Mouse (Mus musculus) forebrain, embryonic 13.5 days (tissue): Measurements from ENCODE around the gene Trim71. TPM values are rescaled to one million over a fixed set of nuclear protein-coding genes. Genes with fewer than 3 reads are reported as not detected.
A peak's percentile ranks its signal among the peaks of the same experiment; 100 is the strongest.
"Not testable (repeated sequence)": the region's sequence is repeated elsewhere in the genome, so short reads cannot be mapped to it uniquely, and the experiment has no call there.

ENCODE experiments used
- ATAC-seq: fragments of 200-750 bp; cut with Nextera tagmentation; 2 replicates; pipeline ENCODE4 v1.8.0; 2017
- H3K27ac ChIP-seq: fragments of 300-500 bp; sonication (generic); 2 replicates; pipeline ENCODE4 v1.5.1; 2015; ENCODE audit warnings: inconsistent platforms, mild to moderate bottlenecking, moderate library complexity
- H3K27me3 ChIP-seq: fragments of 300-500 bp; sonication (generic); 2 replicates; pipeline ENCODE4 v1.6.1; 2015; ENCODE audit warnings: mild to moderate bottlenecking, inconsistent platforms
- H3K36me3 ChIP-seq: fragments of 300-500 bp; sonication (generic); 2 replicates; pipeline ENCODE4 v1.6.1; 2015; ENCODE audit warnings: mild to moderate bottlenecking, inconsistent platforms; ENCODE audit not compliant: poor library complexity, severe bottlenecking
- H3K4me1 ChIP-seq: fragments of 300-500 bp; sonication (generic); 2 replicates; pipeline ENCODE4 v1.6.1; 2015; ENCODE audit warnings: inconsistent platforms
- H3K4me2 ChIP-seq: fragments of 300-500 bp; sonication (generic); 2 replicates; pipeline ENCODE4 v1.6.1; 2015; ENCODE audit warnings: inconsistent platforms, mild to moderate bottlenecking, moderate library complexity
- H3K4me3 ChIP-seq: fragments of 300-500 bp; sonication (generic); 2 replicates; pipeline ENCODE4 v1.5.1; 2015; ENCODE audit warnings: mild to moderate bottlenecking, inconsistent platforms
- H3K9ac ChIP-seq: fragments of 300-500 bp; sonication (generic); 2 replicates; pipeline ENCODE4 v1.6.1; 2015; ENCODE audit warnings: mild to moderate bottlenecking, inconsistent platforms
- H3K9me3 ChIP-seq: fragments of 300-500 bp; sonication (generic); replicated peaks from 2 replicates; pipeline ENCODE4 v1.6.1; 2016; ENCODE audit warnings: inconsistent platforms
- WGBS: fragments of 180-500 bp; shearing (Covaris S2); methylation state at CpG from one replicate; pipeline ENCODE4 v1.1.7; 2015; 5-methylcytosine and 5-hydroxymethylcytosine counted together
- polyA plus RNA-seq: library from polyadenylated mRNA; unstranded; fragments of >200 nt; fragmentation: Nextera tagmentation; extraction: Ambion mirVana; gene quantifications from 2 replicates; pipeline ENCODE4 v1.2.1, GENCODE M21; 2015

Gene Trim71
- polyA plus RNA-seq, 1 experiment from 2014 or later: 0.14 TPM

DNA sequence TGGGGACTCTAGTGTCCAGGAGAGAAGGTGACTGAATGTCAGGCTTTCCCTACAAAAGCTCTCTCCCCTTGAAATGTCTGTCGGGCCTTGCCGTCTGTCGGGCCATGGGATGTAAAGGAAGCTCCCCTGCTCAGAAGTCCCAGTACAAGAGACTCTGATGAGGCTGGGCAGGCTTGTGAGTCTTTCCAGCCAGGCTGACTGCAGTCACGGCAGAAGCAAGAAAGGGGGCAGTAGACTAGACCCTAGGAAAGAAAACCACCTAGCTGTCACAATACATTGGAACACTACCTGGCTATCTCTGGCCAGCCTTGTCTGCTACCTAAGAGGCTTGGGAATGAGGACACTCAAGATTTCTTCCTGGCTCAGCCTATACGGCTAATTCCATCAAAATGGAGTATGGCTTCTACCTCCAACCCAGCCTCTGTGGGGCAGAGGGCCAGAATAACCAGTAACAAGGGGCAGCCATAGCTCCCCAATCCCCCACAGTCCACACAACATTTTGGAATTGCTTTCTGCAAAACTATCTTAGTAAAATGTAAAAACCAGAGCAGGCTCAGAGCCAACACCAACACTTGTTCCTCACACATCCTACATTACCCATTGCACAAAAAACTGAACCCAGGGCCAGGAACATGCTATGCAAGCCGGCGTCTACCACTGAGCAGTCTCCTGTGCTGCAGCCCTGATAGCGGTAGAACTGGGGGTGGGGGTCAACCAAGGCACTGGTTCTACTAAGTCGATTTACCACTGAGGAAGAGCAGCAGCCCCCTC lies 29.2 kb downstream of the Trim71 start:
- H3K4me2 ChIP-seq: no peak overlapping the region
- H3K9ac ChIP-seq: no peak overlapping the region
- WGBS: 82% methylated on average over 9 of the region's 9 CpGs
- no peaks in the 10 kb centered on the region for H3K36me3 ChIP-seq
- no peak for ATAC-seq
- H3K27me3 ChIP-seq: 0 out of 2 replicates have a peak, but pooled peaks cover 3% of the 10 kb centered on the region
- H3K4me3 ChIP-seq: no peak overlapping the region
- H3K27ac ChIP-seq: no peak overlapping the region
- H3K4me1 ChIP-seq: 0 out of 2 replicates have a peak, but pooled peaks cover 6% of the 10 kb centered on the region
- H3K9me3 ChIP-seq: no peaks in the 10 kb centered on the region

GRCm38 (mm10) chr9:114533848-114534247 lies 30.3 kb downstream of the Trim71 start:
- no peaks in the 10 kb centered on the region for H3K36me3 ChIP-seq
- 74% methylated on average over 4 of the region's 4 CpGs for WGBS
- ATAC-seq: no peak
- 0 out of 2 replicates have a peak, but pooled peaks cover 3% of the 10 kb centered on the region for H3K27me3 ChIP-seq
- H3K4me1 ChIP-seq: 0 out of 2 replicates have a peak, but pooled peaks cover 6% of the 10 kb centered on the region
- no peaks in the 10 kb centered on the region for H3K9me3 ChIP-seq
- H3K4me3 ChIP-seq: no peak overlapping the region
- H3K4me2 ChIP-seq: no peak overlapping the region
- no peak overlapping the region for H3K27ac ChIP-seq
- no peak overlapping the region for H3K9ac ChIP-seq

DNA sequence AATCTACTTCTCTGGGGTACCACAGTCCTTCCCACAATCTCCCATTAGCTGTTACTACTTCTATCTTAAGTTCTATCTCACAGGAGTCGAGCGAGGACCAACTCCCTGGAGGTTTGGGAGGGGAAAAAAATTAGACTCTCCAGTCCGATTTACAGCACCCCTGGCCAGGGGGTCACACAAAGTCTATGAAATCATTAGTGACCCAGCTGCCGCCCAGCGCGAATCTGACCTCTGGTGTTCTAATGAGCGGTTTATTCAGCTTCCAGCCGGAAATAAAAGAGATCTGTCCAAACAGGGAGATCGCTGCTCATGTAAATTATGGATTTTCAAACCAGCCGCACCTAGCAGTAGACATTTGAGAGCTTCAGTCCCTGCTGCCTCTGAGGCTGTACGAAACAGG lies 32.9 kb downstream of the Trim71 start:
- no peak overlapping the region for H3K27ac ChIP-seq
- H3K9ac ChIP-seq: no peak overlapping the region
- H3K4me2 ChIP-seq: no peak overlapping the region
- no peak for ATAC-seq
- H3K4me1 ChIP-seq: peaks cover 25% of the 10 kb centered on the region
- 0 out of 2 replicates have a peak, but pooled peaks cover 3% of the 10 kb centered on the region for H3K27me3 ChIP-seq
- 21% methylated on average over 11 of the region's 11 CpGs for WGBS
- no peak overlapping the region for H3K4me3 ChIP-seq
- no peaks in the 10 kb centered on the region for H3K36me3 ChIP-seq
- no peaks in the 10 kb centered on the region for H3K9me3 ChIP-seq

- no peak for ATAC-seq
- H3K36me3 ChIP-seq: no peaks in the 10 kb centered on the region
- H3K9me3 ChIP-seq: no peaks in the 10 kb centered on the region
- H3K4me2 ChIP-seq: no peak overlapping the region
- H3K9ac ChIP-seq: no peak overlapping the region
- 0 out of 2 replicates have a peak, but pooled peaks cover 3% of the 10 kb centered on the region for H3K27me3 ChIP-seq
- 43% methylated on average over 9 of the region's 9 CpGs for WGBS
- H3K4me3 ChIP-seq: no peak overlapping the region
- H3K27ac ChIP-seq: no peak overlapping the region
- H3K4me1 ChIP-seq: peaks cover 33% of the 10 kb centered on the region
These were observed 35.5 kb downstream of the Trim71 start for GRCm38 (mm10) chr9:114528680-114529048.

- ATAC-seq: peak; percentile 56
- Histone ChIP-seq H3K27ac (no peak overlapping the region), H3K27me3 (0 out of 2 replicates have a peak, but pooled peaks cover 3% of the 10 kb centered on the region), H3K4me1 (peaks cover 33% of the 10 kb centered on the region), H3K36me3 (no peaks in the 10 kb centered on the region), H3K9ac (no peak overlapping the region), H3K4me3 (no peak overlapping the region), H3K9me3 (no peaks in the 10 kb centered on the region), H3K4me2 (peak overlapping the region; percentile 30)
- WGBS: 11% methylated on average over 17 of the region's 17 CpGs
These were observed 36.0 kb downstream of the Trim71 start for GRCm38 (mm10) chr9:114527992-114528679.

GRCm38 (mm10) chr9:114527085-114527484 lies 37.1 kb downstream of the Trim71 start:
- WGBS: 4% methylated on average over 16 of the region's 16 CpGs
- Histone ChIP-seq H3K4me3 (no peak overlapping the region; the same call in 1 of the 2 replicates), H3K27me3 (0 out of 2 replicates have a peak, but pooled peaks cover 3% of the 10 kb centered on the region), H3K27ac (no peak overlapping the region), H3K4me2 (peak overlapping the region; percentile 46), H3K9me3 (no peaks in the 10 kb centered on the region), H3K4me1 (peaks cover 33% of the 10 kb centered on the region), H3K36me3 (no peaks in the 10 kb centered on the region), H3K9ac (no peak overlapping the region)
- peak; percentile 28; the same call in 1 of the 2 replicates for ATAC-seq

GRCm38 (mm10) chr9:114526581-114526980 lies 37.6 kb downstream of the Trim71 start:
- ATAC-seq: no peak; the same call in 1 of the 2 replicates
- 0 out of 2 replicates have a peak, but pooled peaks cover 3% of the 10 kb centered on the region for H3K27me3 ChIP-seq
- H3K36me3 ChIP-seq: no peaks in the 10 kb centered on the region
- WGBS: 9% methylated on average over 8 of the region's 8 CpGs
- H3K9me3 ChIP-seq: no peaks in the 10 kb centered on the region
- H3K4me3 ChIP-seq: no peak overlapping the region; the same call in 1 of the 2 replicates
- H3K4me1 ChIP-seq: peaks cover 33% of the 10 kb centered on the region
- no peak overlapping the region for H3K9ac ChIP-seq
- peak overlapping the region; percentile 46 for H3K4me2 ChIP-seq
- H3K27ac ChIP-seq: no peak overlapping the region

DNA sequence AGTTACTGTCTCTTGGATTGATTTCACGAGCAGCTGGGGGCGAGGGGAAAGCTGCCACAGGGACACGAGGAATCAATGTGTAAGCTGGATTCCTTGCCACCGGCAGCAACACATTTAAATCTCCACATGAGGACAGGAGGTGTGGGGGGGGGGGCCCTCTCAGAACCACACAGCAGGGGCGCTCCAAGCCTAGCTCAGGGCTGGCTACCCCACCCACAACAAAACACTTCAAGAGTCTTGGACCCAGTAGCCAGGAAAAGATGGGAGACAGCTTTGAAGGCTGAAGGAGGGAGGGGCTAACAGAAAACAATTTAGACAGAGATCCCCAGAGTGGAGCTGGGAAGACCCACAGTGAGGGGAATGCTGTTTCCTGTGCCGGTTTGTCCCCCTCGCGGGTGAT lies 38.3 kb downstream of the Trim71 start:
- Histone ChIP-seq H3K27ac (no peak overlapping the region), H3K4me3 (no peak overlapping the region), H3K4me1 (peaks cover 28% of the 10 kb centered on the region), H3K4me2 (0 out of 2 replicates have a peak overlapping the region, but pooled peaks have one; percentile 7), H3K9me3 (no peaks in the 10 kb centered on the region), H3K9ac (no peak overlapping the region), H3K36me3 (no peaks in the 10 kb centered on the region), H3K27me3 (no peaks in the 10 kb centered on the region)
- no peak for ATAC-seq
- 6% methylated on average over 8 of the region's 8 CpGs for WGBS

GRCm38 (mm10) chr9:114525073-114525633 lies 39.0 kb downstream of the Trim71 start:
- whole genome bisulfite sequencing: 88% methylated on average over 15 of the region's 15 CpGs
- no peak for ATAC-seq
- H3K4me1 ChIP-seq: peaks cover 28% of the 10 kb centered on the region
- no peak overlapping the region for H3K4me2 ChIP-seq
- H3K27me3 ChIP-seq: no peaks in the 10 kb centered on the region
- no peak overlapping the region for H3K4me3 ChIP-seq
- H3K9me3 ChIP-seq: no peaks in the 10 kb centered on the region
- no peak overlapping the region for H3K27ac ChIP-seq
- H3K36me3 ChIP-seq: no peaks in the 10 kb centered on the region
- no peak overlapping the region for H3K9ac ChIP-seq

- no peak overlapping the region for H3K27ac ChIP-seq
- no peaks in the 10 kb centered on the region for H3K27me3 ChIP-seq
- no peak overlapping the region for H3K4me2 ChIP-seq
- no peak for ATAC-seq
- no peaks in the 10 kb centered on the region for H3K9me3 ChIP-seq
- no peaks in the 10 kb centered on the region for H3K36me3 ChIP-seq
- WGBS: 92% methylated on average over 9 of the region's 9 CpGs
- no peak overlapping the region for H3K4me3 ChIP-seq
- H3K9ac ChIP-seq: no peak overlapping the region
- peaks cover 18% of the 10 kb centered on the region for H3K4me1 ChIP-seq
These were observed 41.7 kb downstream of the Trim71 start for GRCm38 (mm10) chr9:114522501-114522900.

DNA sequence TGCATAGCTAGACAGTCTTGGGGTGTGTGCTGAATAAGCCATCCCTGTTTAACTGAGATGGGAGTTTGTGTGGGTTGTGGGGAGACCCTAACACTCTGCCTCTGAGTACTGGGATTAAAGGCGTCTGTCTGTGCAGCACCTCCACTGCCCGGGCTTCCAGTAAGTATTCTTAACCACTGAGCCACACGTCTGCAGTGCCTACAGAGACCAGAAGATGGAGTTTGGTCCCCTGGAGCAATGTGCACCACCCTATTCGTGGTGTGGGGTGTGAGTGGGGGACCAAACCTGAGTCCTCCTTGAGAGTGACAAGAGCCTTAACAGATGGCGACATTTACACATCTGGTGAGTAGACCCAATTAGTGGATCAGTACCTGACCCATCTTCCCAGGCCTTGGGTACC lies 42.1 kb downstream of the Trim71 start:
- Histone ChIP-seq H3K9me3 (no peaks in the 10 kb centered on the region), H3K27me3 (no peaks in the 10 kb centered on the region), H3K36me3 (no peaks in the 10 kb centered on the region), H3K27ac (no peak overlapping the region), H3K9ac (no peak overlapping the region), H3K4me1 (peaks cover 15% of the 10 kb centered on the region), H3K4me2 (no peak overlapping the region), H3K4me3 (no peak overlapping the region)
- no peak for ATAC-seq
- WGBS: 57% methylated on average over 5 of the region's 5 CpGs

DNA sequence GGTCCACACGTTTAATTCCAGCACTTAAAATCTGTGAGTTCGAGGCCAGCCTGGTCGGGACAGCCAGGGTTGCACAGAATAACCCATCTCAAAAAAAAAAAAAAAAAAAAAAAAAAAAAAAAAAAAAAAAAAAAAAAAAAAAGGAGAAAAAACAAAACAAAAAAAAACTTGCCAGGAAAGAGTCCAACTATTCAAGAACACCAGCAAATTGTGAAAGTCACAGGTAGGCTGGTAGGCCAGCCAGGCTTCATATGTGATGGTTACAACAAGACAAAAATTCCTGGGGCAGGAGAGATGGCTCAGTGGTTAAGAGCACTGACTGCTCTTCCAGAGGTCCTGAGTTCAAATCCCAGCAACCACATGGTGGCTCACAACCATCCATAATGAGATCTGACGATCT lies 43.6 kb downstream of the Trim71 start:
- H3K4me2 ChIP-seq, H3K36me3 ChIP-seq, H3K9me3 ChIP-seq, H3K4me1 ChIP-seq, H3K4me3 ChIP-seq, H3K27ac ChIP-seq, ATAC-seq, H3K9ac ChIP-seq, H3K27me3 ChIP-seq: not testable (repeated sequence)
- 70% methylated on average over 4 of the region's 4 CpGs for WGBS
